Mouse (Mus musculus): ENCODE measurements around the gene Ets1.

DNA sequence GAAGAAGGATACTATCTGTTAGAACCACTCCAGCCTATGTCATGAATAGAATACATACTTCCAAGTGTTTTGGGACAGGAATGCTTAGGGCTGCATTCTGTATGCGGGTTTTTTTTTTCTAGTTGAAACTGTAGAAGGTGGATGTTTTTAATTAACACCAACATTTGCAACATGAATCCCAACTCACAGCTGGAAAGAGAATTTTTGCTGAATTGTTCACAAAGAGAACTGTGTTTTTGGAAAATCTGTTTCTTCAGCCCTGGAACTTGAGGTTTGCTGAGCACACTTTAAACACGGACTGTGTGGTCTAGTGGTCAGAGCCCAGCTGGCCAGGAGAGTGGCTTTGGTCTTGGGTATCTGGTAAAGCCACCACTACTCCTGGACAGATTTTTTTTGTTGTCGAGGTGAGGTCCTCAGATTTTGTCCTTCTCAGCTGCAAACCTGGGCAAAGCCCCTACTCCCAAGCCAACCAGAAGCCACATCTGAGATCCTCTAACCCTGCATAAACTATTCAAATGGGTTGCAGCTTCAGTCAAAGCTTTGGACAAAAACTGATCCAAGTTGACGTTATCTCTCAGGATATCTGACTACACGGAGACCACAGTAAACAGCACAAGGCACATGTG, 122.4 kb downstream of the Ets1 start:
- TF ChIP-seq CTCF (IDR thresholded peaks at IDR 0.05; ENCODE audit: low read depth, low read length) = no peak
- TF ChIP-seq POLR2A (IDR thresholded peaks at IDR 0.05; ENCODE audit: borderline replicate concordance, low read depth, low read length) = no peak

Data from bone marrow macrophage, adult 2 months (primary cell).